Mouse (Mus musculus): ENCODE data around the gene Tcte2. TPM values are rescaled to one million over a fixed set of nuclear protein-coding genes. Genes with fewer than 3 reads are reported as not detected.

The Tcte2 gene
- polyA plus RNA-seq, 1 experiment = 0.97 TPM

DNA sequence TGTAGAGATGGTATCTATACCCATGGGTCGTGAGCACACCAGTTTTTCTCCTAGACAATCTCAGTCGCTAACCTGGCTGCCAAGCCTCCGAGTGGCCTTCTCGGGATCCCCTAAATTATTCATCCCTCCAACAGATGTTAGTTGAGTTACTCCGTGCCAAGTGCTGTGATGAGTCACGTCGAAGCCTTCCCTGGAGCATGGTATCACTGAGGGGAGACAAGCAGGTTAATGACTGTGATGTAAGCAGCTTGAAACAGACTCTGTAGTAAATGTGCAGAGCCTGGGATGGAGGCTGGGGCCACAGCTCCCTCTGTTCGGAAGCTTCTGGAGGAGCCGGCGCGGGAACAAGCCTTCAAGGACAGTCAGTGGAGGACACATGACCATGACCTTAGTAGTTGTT, 44.2 kb downstream of the Tcte2 start:
- TF ChIP-seq MYOG (IDR thresholded peaks at IDR 0.05; ENCODE audit: control insufficient read depth in 1 of 3, insufficient read depth in 1 of 3, insufficient read length in 2 of 3, low read depth in 2 of 3) (peak in 1 of 3 experiments; percentile 33), MYOD1 (IDR thresholded peaks at IDR 0.05; ENCODE audit: control insufficient read depth in 1 of 3, insufficient read length in 2 of 3, low read depth in 2 of 3) (peak in 1 of 3 experiments; percentile 64), TCF3 (IDR thresholded peaks at IDR 0.05; ENCODE audit: insufficient read length, low read depth) (no peak), CEBPB (IDR thresholded peaks at IDR 0.05; ENCODE audit: insufficient read depth, poor library complexity, severe bottlenecking) (peak; percentile 81; the same call in 1 of the 2 replicates), MAX (IDR thresholded peaks at IDR 0.05; ENCODE audit: low read depth) (peak; percentile 25)
- peak overlapping the region; percentile 58 for H3K4me2 ChIP-seq (ENCODE audit: low read depth)
- H3ac ChIP-seq (ENCODE audit: control insufficient read depth, insufficient read length) = no peak overlapping the region
- H3K4me3 ChIP-seq = no peak overlapping the region
- H3K27me3 ChIP-seq (ENCODE audit: control insufficient read depth, insufficient read depth, insufficient read length) = no peaks in the 10 kb centered on the region
- H3K36me3 ChIP-seq (ENCODE audit: control insufficient read depth, insufficient read depth) = no peaks in the 10 kb centered on the region
- no peaks in the 10 kb centered on the region for H3K79me2 ChIP-seq (ENCODE audit: control insufficient read depth, insufficient read depth)

DNA sequence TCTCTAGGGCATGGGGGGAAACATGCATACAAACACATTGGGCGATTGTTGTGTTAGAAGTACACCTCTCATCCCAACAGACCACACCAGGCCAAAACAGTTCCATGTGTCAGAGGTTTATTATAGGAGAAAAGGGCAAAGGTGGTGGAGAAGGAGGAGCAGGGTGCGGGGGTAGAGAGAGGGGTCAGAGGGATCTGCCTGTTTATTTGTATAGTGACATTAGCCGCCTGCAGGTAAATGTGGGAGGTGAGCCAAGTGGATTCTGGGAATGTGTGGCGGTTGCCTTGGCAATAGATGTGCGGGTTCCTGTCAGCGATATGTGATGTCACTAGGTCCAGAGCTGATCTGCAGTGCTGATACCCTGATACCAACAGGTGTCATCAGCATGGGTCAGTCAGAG, 45.3 kb downstream of the Tcte2 start:
- no peak for TF ChIP-seq SRF (IDR thresholded peaks at IDR 0.05; ENCODE audit: control insufficient read depth, insufficient read length, low read depth)
- TF ChIP-seq TCF12 (IDR thresholded peaks at IDR 0.05; ENCODE audit: insufficient read depth, poor library complexity, severe bottlenecking) = no peak
- no peak for TF ChIP-seq MYOG (IDR thresholded peaks at IDR 0.05; ENCODE audit: control insufficient read depth in 1 of 3, insufficient read depth in 1 of 3, insufficient read length in 2 of 3, low read depth in 2 of 3)
- no peaks in the 10 kb centered on the region for H3K36me3 ChIP-seq (ENCODE audit: control insufficient read depth, insufficient read depth)
- H3K79me2 ChIP-seq (ENCODE audit: control insufficient read depth, insufficient read depth) = no peaks in the 10 kb centered on the region
- H3K27me3 ChIP-seq (ENCODE audit: control insufficient read depth, insufficient read depth, insufficient read length) = no peaks in the 10 kb centered on the region
- H3ac ChIP-seq (ENCODE audit: control insufficient read depth, insufficient read length) = no peak overlapping the region
- no peak overlapping the region for H3K4me3 ChIP-seq
- H3K4me2 ChIP-seq (ENCODE audit: low read depth) = peak overlapping the region; percentile 66

DNA sequence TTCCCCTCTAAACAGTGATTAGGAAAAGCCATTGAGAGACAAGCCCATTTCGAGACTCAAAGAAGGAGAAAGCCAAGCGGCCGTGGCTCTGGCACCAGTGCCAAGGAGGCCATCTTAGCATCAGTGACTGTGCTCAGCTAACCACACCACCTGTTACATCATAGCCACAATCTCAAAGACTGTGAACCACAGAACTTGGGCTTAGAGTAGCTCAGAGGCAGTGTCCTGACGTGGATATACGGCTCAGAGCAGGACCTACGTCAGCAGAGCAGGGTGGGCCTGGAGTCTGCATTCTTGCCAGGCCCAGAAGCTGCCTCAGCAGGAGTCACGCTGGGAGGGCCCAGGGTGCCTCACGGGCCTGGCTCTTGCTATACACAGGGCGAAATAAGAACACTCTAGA, 46.1 kb downstream of the Tcte2 start:
- 0 out of 2 replicates have a peak, but pooled peaks have one; percentile 49 for TF ChIP-seq CEBPB (IDR thresholded peaks at IDR 0.05; ENCODE audit: insufficient read depth, poor library complexity, severe bottlenecking)
- no peak for TF ChIP-seq TCF3 (IDR thresholded peaks at IDR 0.05; ENCODE audit: insufficient read length, low read depth)
- TF ChIP-seq SRF (IDR thresholded peaks at IDR 0.05; ENCODE audit: control insufficient read depth, insufficient read length, low read depth) = peak; percentile 53
- TF ChIP-seq MYOG (IDR thresholded peaks at IDR 0.05; ENCODE audit: control insufficient read depth in 1 of 3, insufficient read depth in 1 of 3, insufficient read length in 2 of 3, low read depth in 2 of 3) = peak; percentile 23 to 75 (median 43)
- no peak for TF ChIP-seq USF1 (IDR thresholded peaks at IDR 0.05; ENCODE audit: low read depth)
- TF ChIP-seq MAX (IDR thresholded peaks at IDR 0.05; ENCODE audit: low read depth) = no peak
- TF ChIP-seq POLR2A (IDR thresholded peaks at IDR 0.05; ENCODE audit: insufficient read length, low read depth) = peak; percentile 25
- peak; percentile 6 for TF ChIP-seq TCF12 (IDR thresholded peaks at IDR 0.05; ENCODE audit: insufficient read depth, poor library complexity, severe bottlenecking)
- TF ChIP-seq E2F4 (IDR thresholded peaks at IDR 0.05; ENCODE audit: insufficient read depth) = no peak
- no peak for TF ChIP-seq REST (IDR thresholded peaks at IDR 0.05; ENCODE audit: insufficient read depth, insufficient read length)
- TF ChIP-seq MYOD1 (IDR thresholded peaks at IDR 0.05; ENCODE audit: control insufficient read depth in 1 of 3, insufficient read length in 2 of 3, low read depth in 2 of 3) = peak in 2 of 3 experiments; percentile 76 to 87
- TF ChIP-seq POLR2AphosphoS2 (IDR thresholded peaks at IDR 0.05; ENCODE audit: insufficient read length, low read depth) = no peak
- H3K36me3 ChIP-seq (ENCODE audit: control insufficient read depth, insufficient read depth) = no peaks in the 10 kb centered on the region
- no peaks in the 10 kb centered on the region for H3K27me3 ChIP-seq (ENCODE audit: control insufficient read depth, insufficient read depth, insufficient read length)
- peak overlapping the region; percentile 66 for H3K4me2 ChIP-seq (ENCODE audit: low read depth)
- H3ac ChIP-seq (ENCODE audit: control insufficient read depth, insufficient read length) = no peak overlapping the region
- no peak overlapping the region for H3K4me3 ChIP-seq
- H3K79me2 ChIP-seq (ENCODE audit: control insufficient read depth, insufficient read depth) = no peaks in the 10 kb centered on the region

DNA sequence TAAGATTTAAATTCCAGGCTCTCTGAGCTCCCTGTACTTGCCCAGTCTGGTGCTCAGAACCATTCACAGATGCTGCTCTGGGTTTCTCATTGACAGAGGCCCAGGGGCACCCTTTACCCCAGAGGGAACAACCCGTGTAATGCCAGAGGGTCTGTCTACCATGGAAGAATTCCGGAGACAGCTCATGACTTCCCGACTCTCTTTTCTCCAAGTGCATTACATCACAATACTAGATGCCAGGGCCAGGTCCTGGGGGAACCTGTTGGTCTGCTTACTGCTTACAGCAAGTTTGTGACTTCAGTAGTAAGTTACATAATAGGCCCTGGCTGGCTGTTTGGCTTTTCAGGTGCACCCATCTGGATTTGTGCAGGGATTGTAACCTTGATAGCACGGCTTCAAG, 47.0 kb downstream of the Tcte2 start:
- Histone ChIP-seq H3K4me2 (ENCODE audit: low read depth) (no peak overlapping the region), H3K27me3 (ENCODE audit: control insufficient read depth, insufficient read depth, insufficient read length) (no peaks in the 10 kb centered on the region), H3K36me3 (ENCODE audit: control insufficient read depth, insufficient read depth) (no peaks in the 10 kb centered on the region), H3K4me3 (no peak overlapping the region), H3ac (ENCODE audit: control insufficient read depth, insufficient read length) (no peak overlapping the region), H3K79me2 (ENCODE audit: control insufficient read depth, insufficient read depth) (no peaks in the 10 kb centered on the region)
- TF ChIP-seq TCF3 (IDR thresholded peaks at IDR 0.05; ENCODE audit: insufficient read length, low read depth) = no peak
- TF ChIP-seq CEBPB (IDR thresholded peaks at IDR 0.05; ENCODE audit: insufficient read depth, poor library complexity, severe bottlenecking) = no peak
- TF ChIP-seq E2F4 (IDR thresholded peaks at IDR 0.05; ENCODE audit: insufficient read depth) = no peak
- no peak for TF ChIP-seq MYOD1 (IDR thresholded peaks at IDR 0.05; ENCODE audit: control insufficient read depth in 1 of 3, insufficient read length in 2 of 3, low read depth in 2 of 3)
- no peak for TF ChIP-seq MYOG (IDR thresholded peaks at IDR 0.05; ENCODE audit: control insufficient read depth in 1 of 3, insufficient read depth in 1 of 3, insufficient read length in 2 of 3, low read depth in 2 of 3)
- TF ChIP-seq SRF (IDR thresholded peaks at IDR 0.05; ENCODE audit: control insufficient read depth, insufficient read length, low read depth) = no peak
- no peak for TF ChIP-seq TCF12 (IDR thresholded peaks at IDR 0.05; ENCODE audit: insufficient read depth, poor library complexity, severe bottlenecking)
- TF ChIP-seq USF1 (IDR thresholded peaks at IDR 0.05; ENCODE audit: low read depth) = no peak
- no peak for TF ChIP-seq POLR2AphosphoS2 (IDR thresholded peaks at IDR 0.05; ENCODE audit: insufficient read length, low read depth)
- TF ChIP-seq REST (IDR thresholded peaks at IDR 0.05; ENCODE audit: insufficient read depth, insufficient read length) = no peak
- TF ChIP-seq MAX (IDR thresholded peaks at IDR 0.05; ENCODE audit: low read depth) = no peak
- TF ChIP-seq POLR2A (IDR thresholded peaks at IDR 0.05; ENCODE audit: insufficient read length, low read depth) = no peak

DNA sequence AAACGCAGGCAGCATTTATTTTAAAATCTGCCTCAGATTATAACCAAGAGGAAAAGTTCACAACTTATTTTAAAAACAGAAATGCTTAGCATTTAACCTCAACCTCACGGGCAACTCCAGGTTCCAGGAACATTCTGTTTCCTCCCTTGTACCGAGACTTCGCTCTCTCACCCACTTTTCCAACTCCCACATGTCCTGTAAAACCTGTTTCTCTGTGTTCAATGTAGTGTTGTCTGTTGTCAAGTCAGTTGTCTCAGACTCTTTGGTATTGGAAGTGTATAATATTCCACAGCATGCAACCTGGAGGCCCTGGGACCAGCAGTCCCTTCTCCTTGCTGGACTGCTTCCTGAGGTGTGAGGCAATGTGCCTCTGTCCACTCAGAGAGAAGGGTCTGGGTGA, 47.5 kb downstream of the Tcte2 start:
- H3K4me3 ChIP-seq = no peak overlapping the region
- no peaks in the 10 kb centered on the region for H3K36me3 ChIP-seq (ENCODE audit: control insufficient read depth, insufficient read depth)
- H3K27me3 ChIP-seq (ENCODE audit: control insufficient read depth, insufficient read depth, insufficient read length) = no peaks in the 10 kb centered on the region
- H3K4me2 ChIP-seq (ENCODE audit: low read depth) = no peak overlapping the region
- no peak overlapping the region for H3ac ChIP-seq (ENCODE audit: control insufficient read depth, insufficient read length)
- TF ChIP-seq CEBPB (IDR thresholded peaks at IDR 0.05; ENCODE audit: insufficient read depth, poor library complexity, severe bottlenecking) (no peak), TCF3 (IDR thresholded peaks at IDR 0.05; ENCODE audit: insufficient read length, low read depth) (no peak), REST (IDR thresholded peaks at IDR 0.05; ENCODE audit: insufficient read depth, insufficient read length) (no peak), MYOD1 (IDR thresholded peaks at IDR 0.05; ENCODE audit: control insufficient read depth in 1 of 3, insufficient read length in 2 of 3, low read depth in 2 of 3) (no peak), E2F4 (IDR thresholded peaks at IDR 0.05; ENCODE audit: insufficient read depth) (no peak), MAX (IDR thresholded peaks at IDR 0.05; ENCODE audit: low read depth) (no peak), POLR2A (IDR thresholded peaks at IDR 0.05; ENCODE audit: insufficient read length, low read depth) (no peak), MYOG (IDR thresholded peaks at IDR 0.05; ENCODE audit: control insufficient read depth in 1 of 3, insufficient read depth in 1 of 3, insufficient read length in 2 of 3, low read depth in 2 of 3) (no peak), SRF (IDR thresholded peaks at IDR 0.05; ENCODE audit: control insufficient read depth, insufficient read length, low read depth) (no peak), POLR2AphosphoS2 (IDR thresholded peaks at IDR 0.05; ENCODE audit: insufficient read length, low read depth) (no peak), TCF12 (IDR thresholded peaks at IDR 0.05; ENCODE audit: insufficient read depth, poor library complexity, severe bottlenecking) (no peak), USF1 (IDR thresholded peaks at IDR 0.05; ENCODE audit: low read depth) (no peak)
- no peaks in the 10 kb centered on the region for H3K79me2 ChIP-seq (ENCODE audit: control insufficient read depth, insufficient read depth)
